9 mouse cellular contexts compared by ENCODE assay signal in genomic region chr4:66401186-66401681, GRCm38 (mm10). TPM values are rescaled to one million over a fixed set of nuclear protein-coding genes. Genes with fewer than 3 reads are reported as not detected.
DNase-seq lines count a peak whose midpoint lies in the region; ATAC-seq and TF ChIP-seq lines count a peak whose summit lies in the region.
"Had no signal": no experiment of that assay in that cellular context is flagged by ENCODE, and none has a peak within 500 bp of the region (broad histone marks: within the 10 kb centered on the region; RNA-seq: fewer than 3 reads in every experiment).

No protein-coding gene starts in this region.

- 0 out of 2 replicates have a peak overlapping the region, but pooled peaks have one; percentile 18 for H3K4me2 ChIP-seq in embryonic facial prominence, embryonic 12.5 days (replicated peaks)

- no peak overlapping the region for H3K9ac ChIP-seq in embryonic facial prominence, embryonic 12.5 days

- no peak overlapping the region for H3K4me3 ChIP-seq in embryonic facial prominence, embryonic 12.5 days
- peak overlapping the region; percentile 38 for H3K4me3 ChIP-seq in olfactory bulb, adult 2 months (ENCODE audit: insufficient read depth, low read depth, low read length)

- peaks cover 6% of the 10 kb centered on the region; the same call in 1 of the 2 replicates for H3K4me1 ChIP-seq in embryonic facial prominence, embryonic 12.5 days
- H3K4me1 ChIP-seq in olfactory bulb, adult 2 months (ENCODE audit: control insufficient read depth, insufficient read depth, low read length) = peaks cover 8% of the 10 kb centered on the region; the same call in 1 of the 2 replicates

- no peaks in the 10 kb centered on the region for H3K9me3 ChIP-seq in embryonic facial prominence, embryonic 12.5 days

- WGBS in embryonic facial prominence, embryonic 12.5 days = 23% methylated on average over 8 of the region's 8 CpGs
- 13% methylated on average over 8 of the region's 8 CpGs for WGBS in olfactory bulb, adult 2 months

- peak; percentile 70 for TF ChIP-seq CTCF in olfactory bulb, adult 2 months (IDR thresholded peaks at IDR 0.05; ENCODE audit: insufficient read depth, low read depth, low read length)

- no peak for TF ChIP-seq POLR2A in olfactory bulb, adult 2 months (IDR thresholded peaks at IDR 0.05; ENCODE audit: insufficient read depth, low read depth, low read length)

- ATAC-seq in embryonic facial prominence, embryonic 12.5 days (ENCODE audit: insufficient number of reproducible peaks, insufficient read depth, low FRiP score, low TSS enrichment) = no peak

- DNase-seq in layer of hippocampus, adult 11-12 months (ENCODE audit: low spot score) = peak; percentile 53
- DNase-seq in layer of hippocampus, adult 9-10 months (ENCODE audit: low spot score) = no peak
- peak; percentile 40 to 62 for DNase-seq in layer of hippocampus, postnatal 14 days (ENCODE audit: low spot score in 2 of 2)
- no peak for DNase-seq in gastrocnemius, postnatal 10 days
- DNase-seq in urinary bladder, postnatal 36 days (ENCODE audit: low spot score in 2 of 2) = no peak
- DNase-seq in thymus, adult 18-20 months = no peak

- H3K36me3 ChIP-seq in embryonic facial prominence, embryonic 12.5 days = no peaks in the 10 kb centered on the region

- H3K27me3 ChIP-seq in embryonic facial prominence, embryonic 12.5 days = peaks cover 36% of the 10 kb centered on the region

- H3K27ac ChIP-seq in embryonic facial prominence, embryonic 12.5 days = no peak overlapping the region
- no peak overlapping the region for H3K27ac ChIP-seq in olfactory bulb, adult 2 months (ENCODE audit: insufficient read depth, low read depth, low read length)

RNA-seq across cellular contexts. Expression of gene Astn2, which starts 3.2 kb away (rescaled TPM):
- polyA plus RNA-seq in embryonic facial prominence, embryonic 12.5 days (2016; fragmentation: Nextera tagmentation; extraction: Ambion mirVana) = 1.6 and 2.0 TPM in 2 replicates
- 10 to 100 TPM; 22.1 to 26.8 TPM for total RNA-seq in layer of hippocampus, postnatal 14 days (2021)
- polyA plus RNA-seq in olfactory bulb, adult 2 months (2012; ENCODE audit: insufficient read depth, insufficient read length, low replicate concordance, missing spikeins) = not detected in 2 replicates
- total RNA-seq in gastrocnemius, postnatal 10 days (2021) = 1 to 10 TPM; 1.0 to 1.7 TPM
- total RNA-seq: MEL had no signal

Comparison
In these comparisons a context has a peak if more than half of its experiments do, and no peak if none do; other contexts are left out.
1. DNase-seq: peak in layer of hippocampus, adult 11-12 months (single experiment) and layer of hippocampus, postnatal 14 days (2 of 2); none in layer of hippocampus, adult 9-10 months (single experiment), gastrocnemius, postnatal 10 days (single experiment), urinary bladder, postnatal 36 days (0 of 2) and thymus, adult 18-20 months (0 of 2).
2. RNA of gene Astn2, which starts 3.2 kb away (total RNA-seq): 22.1 to 26.8 TPM in layer of hippocampus, postnatal 14 days; 1.0 to 1.7 TPM in gastrocnemius, postnatal 10 days; every median in the first group is over 4 times any median in the second.